Mouse (Mus musculus) liver, embryonic 12.5 days (tissue): ENCODE data around the gene Smndc1. TPM values are rescaled to one million over a fixed set of nuclear protein-coding genes. Genes with fewer than 3 reads are reported as not detected.
"Not testable (repeated sequence)": the region's sequence is repeated elsewhere in the genome, so short reads cannot be mapped to it uniquely, and the experiment has no call there.

Source experiments
- ATAC-seq: fragments of 200-750 bp; cut with Nextera tagmentation; 2 replicates; pipeline ENCODE4 v1.8.0; 2017; ENCODE audit warnings: moderate number of reproducible peaks, mild to moderate bottlenecking, moderate library complexity
- H3K27ac ChIP-seq: fragments of 300-500 bp; sonication (generic); 2 replicates; pipeline ENCODE4 v1.5.1; 2016; ENCODE audit warnings: mild to moderate bottlenecking
- H3K27me3 ChIP-seq: fragments of 300-500 bp; sonication (generic); replicated peaks from 2 replicates; pipeline ENCODE4 v1.6.1; 2016; ENCODE audit warnings: mild to moderate bottlenecking, moderate library complexity
- H3K36me3 ChIP-seq: fragments of 300-500 bp; sonication (generic); 2 replicates; pipeline ENCODE4 v1.6.1; 2016; ENCODE audit warnings: mild to moderate bottlenecking, moderate library complexity
- H3K4me1 ChIP-seq: fragments of 300-500 bp; sonication (generic); 2 replicates; pipeline ENCODE4 v1.6.1; 2016
- H3K4me2 ChIP-seq: fragments of 300-500 bp; sonication (generic); 2 replicates; pipeline ENCODE4 v1.6.1; 2016; ENCODE audit warnings: mild to moderate bottlenecking, moderate library complexity
- H3K4me3 ChIP-seq: fragments of 300-500 bp; sonication (generic); 2 replicates; pipeline ENCODE4 v1.5.1; 2016; ENCODE audit warnings: mild to moderate bottlenecking, moderate library complexity
- H3K9ac ChIP-seq: fragments of 300-500 bp; sonication (generic); 2 replicates; pipeline ENCODE4 v1.6.1; 2016; ENCODE audit warnings: mild to moderate bottlenecking, moderate library complexity
- H3K9me3 ChIP-seq: fragments of 300-500 bp; sonication (generic); replicated peaks from 2 replicates; pipeline ENCODE4 v1.6.1; 2016; ENCODE audit warnings: mild to moderate bottlenecking, moderate library complexity
- WGBS: fragments of 180-500 bp; shearing (Covaris S2); methylation state at CpG from one replicate; pipeline ENCODE4 v1.1.7; 2016; ENCODE audit not compliant: insufficient replicate concordance; 5-methylcytosine and 5-hydroxymethylcytosine counted together
- polyA plus RNA-seq: library from polyadenylated mRNA; unstranded; fragments of >200 nt; fragmentation: Nextera tagmentation; extraction: Ambion mirVana; gene quantifications from 2 replicates; pipeline ENCODE4 v1.2.1, GENCODE M21; 2016

Gene Smndc1
- polyA plus RNA-seq, 1 experiment from 2014 or later: 29.3 TPM

GRCm38 (mm10) chr19:53394956-53395355 is 4.6 kb upstream of the Smndc1 start:
- H3K9me3 ChIP-seq, H3K4me2 ChIP-seq, H3K27ac ChIP-seq, H3K36me3 ChIP-seq, H3K4me3 ChIP-seq, H3K27me3 ChIP-seq, ATAC-seq, H3K9ac ChIP-seq: not testable (repeated sequence)
- H3K4me1 ChIP-seq: peaks cover 38% of the 10 kb centered on the region
- 64% methylated on average over 3 of the region's 3 CpGs for WGBS

- Histone ChIP-seq H3K9ac (no peak overlapping the region), H3K4me3 (no peak overlapping the region), H3K4me2 (no peak overlapping the region), H3K9me3 (no peaks in the 10 kb centered on the region), H3K27me3 (no peaks in the 10 kb centered on the region), H3K27ac (no peak overlapping the region), H3K4me1 (peaks cover 38% of the 10 kb centered on the region), H3K36me3 (no peaks in the 10 kb centered on the region)
- 14% methylated on average over 7 of the region's 7 CpGs for WGBS
- ATAC-seq: no peak
These were observed 4.2 kb upstream of the Smndc1 start for GRCm38 (mm10) chr19:53394552-53394951.

GRCm38 (mm10) chr19:53393646-53394045 is 3.3 kb upstream of the Smndc1 start:
- H3K9ac ChIP-seq: no peak overlapping the region
- H3K9me3 ChIP-seq: no peaks in the 10 kb centered on the region
- no peak for ATAC-seq
- peaks cover 44% of the 10 kb centered on the region for H3K4me1 ChIP-seq
- peaks cover 5% of the 10 kb centered on the region for H3K36me3 ChIP-seq
- no peaks in the 10 kb centered on the region for H3K27me3 ChIP-seq
- no peak overlapping the region for H3K27ac ChIP-seq
- no peak overlapping the region for H3K4me2 ChIP-seq
- H3K4me3 ChIP-seq: no peak overlapping the region

- Histone ChIP-seq H3K36me3 (peaks cover 13% of the 10 kb centered on the region), H3K9ac (no peak overlapping the region), H3K27me3 (no peaks in the 10 kb centered on the region), H3K9me3 (no peaks in the 10 kb centered on the region), H3K27ac (no peak overlapping the region), H3K4me1 (peaks cover 49% of the 10 kb centered on the region), H3K4me3 (no peak overlapping the region), H3K4me2 (no peak overlapping the region)
- WGBS: 64% methylated on average over 8 of the region's 8 CpGs
- ATAC-seq: no peak
These were observed 2.5 kb upstream of the Smndc1 start for GRCm38 (mm10) chr19:53392781-53393343.

- H3K4me2 ChIP-seq: peak overlapping the region; percentile 73
- peak overlapping the region; percentile 94 for H3K27ac ChIP-seq
- no peak for ATAC-seq
- no peaks in the 10 kb centered on the region for H3K9me3 ChIP-seq
- H3K36me3 ChIP-seq: peaks cover 24% of the 10 kb centered on the region
- no peaks in the 10 kb centered on the region for H3K27me3 ChIP-seq
- H3K4me1 ChIP-seq: peaks cover 58% of the 10 kb centered on the region
- 72% methylated on average over 5 of the region's 5 CpGs for WGBS
- peak overlapping the region; percentile 74; the same call in 1 of the 2 replicates for H3K9ac ChIP-seq
- H3K4me3 ChIP-seq: peak overlapping the region; percentile 100
These were observed 1.4 kb upstream of the Smndc1 start for GRCm38 (mm10) chr19:53391787-53392186.

GRCm38 (mm10) chr19:53391386-53391785 is 1.0 kb upstream of the Smndc1 start:
- Histone ChIP-seq H3K9me3 (no peaks in the 10 kb centered on the region), H3K27ac (peak overlapping the region; percentile 94), H3K4me2 (peak overlapping the region; percentile 73), H3K4me3 (peak overlapping the region; percentile 100), H3K27me3 (no peaks in the 10 kb centered on the region), H3K36me3 (peaks cover 27% of the 10 kb centered on the region), H3K9ac (peak overlapping the region; percentile 74), H3K4me1 (peaks cover 59% of the 10 kb centered on the region)
- no peak for ATAC-seq
- WGBS: 36% methylated on average over 8 of the region's 8 CpGs

GRCm38 (mm10) chr19:53389851-53390431 is 437 bp downstream of the Smndc1 start:
- Histone ChIP-seq H3K36me3 (peaks cover 39% of the 10 kb centered on the region), H3K4me2 (peak overlapping the region; percentile 80), H3K4me3 (peak overlapping the region; percentile 100), H3K9me3 (no peaks in the 10 kb centered on the region), H3K4me1 (peaks cover 59% of the 10 kb centered on the region), H3K9ac (peak overlapping the region; percentile 99), H3K27ac (peak overlapping the region; percentile 96), H3K27me3 (no peaks in the 10 kb centered on the region)
- WGBS: 2% methylated on average over 59 of the region's 59 CpGs
- ATAC-seq: peak; percentile 82

- Histone ChIP-seq H3K4me3 (peak overlapping the region; percentile 100), H3K9ac (peak overlapping the region; percentile 99), H3K9me3 (no peaks in the 10 kb centered on the region), H3K27me3 (no peaks in the 10 kb centered on the region), H3K4me2 (peak overlapping the region; percentile 80), H3K36me3 (peaks cover 44% of the 10 kb centered on the region), H3K4me1 (peaks cover 55% of the 10 kb centered on the region), H3K27ac (peak overlapping the region; percentile 96; the same call in 1 of the 2 replicates)
- WGBS: 14% methylated on average over 6 of the region's 6 CpGs
- ATAC-seq: no peak
These were observed 961 bp downstream of the Smndc1 start for GRCm38 (mm10) chr19:53389417-53389816.

- no peak overlapping the region for H3K4me3 ChIP-seq
- H3K4me2 ChIP-seq: no peak overlapping the region
- H3K9ac ChIP-seq: no peak overlapping the region
- H3K27me3 ChIP-seq: no peaks in the 10 kb centered on the region
- H3K9me3 ChIP-seq: no peaks in the 10 kb centered on the region
- ATAC-seq: no peak
- peaks cover 17% of the 10 kb centered on the region for H3K4me1 ChIP-seq
- peaks cover 94% of the 10 kb centered on the region for H3K36me3 ChIP-seq
- no peak overlapping the region for H3K27ac ChIP-seq
- WGBS: 85% methylated on average over 15 of the region's 15 CpGs
These were observed 7.0 kb downstream of the Smndc1 start for GRCm38 (mm10) chr19:53383336-53383735.

GRCm38 (mm10) chr19:53378421-53378820 is 12.0 kb downstream of the Smndc1 start:
- Histone ChIP-seq H3K27ac (no peak overlapping the region), H3K9ac (no peak overlapping the region), H3K4me3 (no peak overlapping the region), H3K4me1 (no peaks in the 10 kb centered on the region), H3K27me3 (no peaks in the 10 kb centered on the region), H3K36me3 (peaks cover 95% of the 10 kb centered on the region), H3K4me2 (no peak overlapping the region), H3K9me3 (no peaks in the 10 kb centered on the region)
- ATAC-seq: no peak
- 84% methylated on average over 10 of the region's 10 CpGs for WGBS

- Histone ChIP-seq H3K9me3 (no peaks in the 10 kb centered on the region), H3K27me3 (no peaks in the 10 kb centered on the region), H3K4me3 (no peak overlapping the region), H3K27ac (no peak overlapping the region), H3K36me3 (peaks cover 94% of the 10 kb centered on the region), H3K4me2 (no peak overlapping the region), H3K9ac (no peak overlapping the region), H3K4me1 (no peaks in the 10 kb centered on the region)
- ATAC-seq: no peak
- WGBS: 83% methylated on average over 8 of the region's 8 CpGs
These were observed 12.7 kb downstream of the Smndc1 start for GRCm38 (mm10) chr19:53377652-53378051.

GRCm38 (mm10) chr19:53375816-53376215 is 14.6 kb downstream of the Smndc1 start:
- 90% methylated on average over 9 of the region's 9 CpGs for WGBS
- Histone ChIP-seq H3K27me3 (no peaks in the 10 kb centered on the region), H3K9me3 (no peaks in the 10 kb centered on the region), H3K4me2 (no peak overlapping the region), H3K4me3 (no peak overlapping the region), H3K4me1 (no peaks in the 10 kb centered on the region), H3K27ac (no peak overlapping the region), H3K36me3 (peaks cover 91% of the 10 kb centered on the region), H3K9ac (no peak overlapping the region)
- ATAC-seq: no peak

- no peaks in the 10 kb centered on the region for H3K9me3 ChIP-seq
- no peak overlapping the region for H3K4me2 ChIP-seq
- no peak overlapping the region for H3K4me3 ChIP-seq
- no peaks in the 10 kb centered on the region for H3K27me3 ChIP-seq
- H3K4me1 ChIP-seq: no peaks in the 10 kb centered on the region
- no peak overlapping the region for H3K27ac ChIP-seq
- peaks cover 91% of the 10 kb centered on the region for H3K36me3 ChIP-seq
- WGBS: 87% methylated on average over 6 of the region's 6 CpGs
- H3K9ac ChIP-seq: no peak overlapping the region
- no peak for ATAC-seq
These were observed 15.1 kb downstream of the Smndc1 start for GRCm38 (mm10) chr19:53375299-53375698.
